Mouse (Mus musculus) CH12.LX (cell line): ENCODE results near the gene Cbx2. TPM values are rescaled to one million over a fixed set of nuclear protein-coding genes. Genes with fewer than 3 reads are reported as not detected.

ENCODE experiments used
- DNase-seq: peaks from one replicate; pipeline ENCODE4 v3.0.0-alpha.2; 2013; ENCODE audit errors: extremely low read depth
- H3K27ac ChIP-seq: 2 replicates; pipeline ENCODE4 v1.5.1; 2012; ENCODE audit warnings: low read depth, mild to moderate bottlenecking, control low read depth, moderate library complexity; ENCODE audit not compliant: insufficient read depth
- H3K27me3 ChIP-seq: replicated peaks from 2 replicates; pipeline ENCODE3; 2012; ENCODE audit warnings: inconsistent platforms
- H3K36me3 ChIP-seq, 2 experiments: replicated peaks in 1 of 2; 2 replicates each; pipeline versions ENCODE3 to v1.6.1; 2012; ENCODE audit warnings: inconsistent platforms in 1 of 2, low read length in 1 of 2, mild to moderate bottlenecking in 1 of 2, mixed read lengths in 1 of 2, moderate library complexity in 1 of 2; ENCODE audit not compliant: control insufficient read depth in 1 of 2, insufficient read depth in 1 of 2
- H3K4me1 ChIP-seq, 2 experiments: 2 replicates each; pipeline ENCODE4 v1.6.1; 2012; ENCODE audit warnings: inconsistent platforms in 1 of 2, moderate library complexity in 1 of 2; ENCODE audit not compliant: insufficient read depth in 2 of 2, control insufficient read depth in 1 of 2
- H3K4me2 ChIP-seq: 2 replicates; pipeline ENCODE4 v1.6.1; 2012; ENCODE audit warnings: low read depth, mild to moderate bottlenecking, control low read depth; ENCODE audit not compliant: poor library complexity, insufficient read depth, severe bottlenecking
- H3K4me3 ChIP-seq, 3 experiments: fragments of 150-350 bp in 1 of 3; sonication (generic) in 1 of 3; replicated peaks in 1 of 3; 2 replicates each; pipeline versions ENCODE3 to v1.5.1; 2011 to 2012; ENCODE audit warnings: low read depth in 2 of 3, low read length in 2 of 3, mild to moderate bottlenecking in 2 of 3, moderate library complexity in 2 of 3, control low read depth in 1 of 3, improper control_type of control experiment in 1 of 3, inconsistent platforms in 1 of 3, mixed read lengths in 1 of 3; ENCODE audit not compliant: poor library complexity in 1 of 3
- H3K79me2 ChIP-seq: replicated peaks from 2 replicates; pipeline ENCODE4 v1.6.1; 2012; ENCODE audit warnings: mild to moderate bottlenecking, moderate library complexity; ENCODE audit not compliant: control insufficient read depth, poor library complexity, insufficient read depth, severe bottlenecking; ENCODE audit errors: extremely low read depth
- H3K9ac ChIP-seq: 2 replicates; pipeline ENCODE4 v1.6.1; 2012; ENCODE audit warnings: low read depth, mild to moderate bottlenecking, control low read depth, moderate library complexity; ENCODE audit not compliant: insufficient read depth
- H3K9me3 ChIP-seq: replicated peaks from 2 replicates; pipeline ENCODE3; 2012; ENCODE audit warnings: low read length, inconsistent platforms, mixed read lengths
- CHD1 ChIP-seq: IDR thresholded peaks from 2 replicates; pipeline ENCODE4 v1.6.1; 2012; ENCODE audit warnings: low read depth, low read length, improper control_type of control experiment, inconsistent platforms
- CHD2 ChIP-seq: IDR thresholded peaks from 2 replicates; pipeline ENCODE4 v1.6.1; 2011; ENCODE audit warnings: low read length, improper control_type of control experiment
- CTCF ChIP-seq, 2 experiments: IDR thresholded peaks in 1 of 2; conservative IDR thresholded peaks in 1 of 2; 2 replicates each; pipeline ENCODE4 v1.5.1; 2011 to 2012; ENCODE audit warnings: low read depth in 2 of 2, low read length in 2 of 2, improper control_type of control experiment in 1 of 2, inconsistent platforms in 1 of 2, mild to moderate bottlenecking in 1 of 2, moderate library complexity in 1 of 2
- EP300 ChIP-seq: IDR thresholded peaks from 2 replicates; pipeline ENCODE4 v1.6.1; 2011; ENCODE audit warnings: low read length, improper control_type of control experiment
- GABPA ChIP-seq: IDR thresholded peaks from 2 replicates; pipeline ENCODE4 v1.6.1; 2012; ENCODE audit warnings: low read depth, low read length, improper control_type of control experiment, inconsistent platforms; ENCODE audit not compliant: insufficient replicate concordance
- JUN ChIP-seq: IDR thresholded peaks from 2 replicates; pipeline ENCODE4 v1.6.1; 2011; ENCODE audit warnings: low read depth, mild to moderate bottlenecking, low read length, improper control_type of control experiment, moderate library complexity; ENCODE audit not compliant: insufficient read depth
- JUND ChIP-seq: conservative IDR thresholded peaks from 2 replicates; pipeline ENCODE4 v1.6.1; 2011; ENCODE audit warnings: low read depth, low read length, improper control_type of control experiment
- MAFK ChIP-seq: IDR thresholded peaks from 2 replicates; pipeline ENCODE4 v1.6.1; 2011; ENCODE audit warnings: low read length, improper control_type of control experiment; ENCODE audit not compliant: insufficient replicate concordance
- MAZ ChIP-seq: IDR thresholded peaks from 2 replicates; pipeline ENCODE4 v1.6.1; 2012; ENCODE audit warnings: low read depth, mild to moderate bottlenecking, inconsistent platforms, low read length, improper control_type of control experiment, moderate library complexity
- NRF1 ChIP-seq: IDR thresholded peaks from 2 replicates; pipeline ENCODE4 v1.6.1; 2014; ENCODE audit warnings: low read depth, mild to moderate bottlenecking, inconsistent platforms, low read length, improper control_type of control experiment, moderate library complexity
- PAX5 ChIP-seq: IDR thresholded peaks from 2 replicates; pipeline ENCODE4 v1.6.1; 2012; ENCODE audit warnings: low read length, inconsistent platforms, mixed read lengths
- RAD21 ChIP-seq: IDR thresholded peaks from 2 replicates; pipeline ENCODE4 v1.6.1; 2011; ENCODE audit warnings: low read depth, mild to moderate bottlenecking, low read length, improper control_type of control experiment, moderate library complexity
- SMC3 ChIP-seq: IDR thresholded peaks from 2 replicates; pipeline ENCODE4 v1.6.1; 2011; ENCODE audit warnings: low read depth, low read length, improper control_type of control experiment
- TBP ChIP-seq: conservative IDR thresholded peaks from 2 replicates; pipeline ENCODE4 v1.6.1; 2011; ENCODE audit warnings: low read depth, low read length, improper control_type of control experiment
- UBTF ChIP-seq: IDR thresholded peaks from 2 replicates; pipeline ENCODE4 v1.6.1; 2012; ENCODE audit warnings: low read depth, mild to moderate bottlenecking, inconsistent platforms, low read length, improper control_type of control experiment, moderate library complexity
- USF2 ChIP-seq: conservative IDR thresholded peaks from 2 replicates; pipeline ENCODE4 v1.6.1; 2011; ENCODE audit warnings: low read depth, low read length, improper control_type of control experiment
- ZKSCAN1 ChIP-seq: IDR thresholded peaks from 2 replicates; pipeline ENCODE4 v1.6.1; 2012; ENCODE audit warnings: low read depth, inconsistent platforms, low read length, improper control_type of control experiment, borderline replicate concordance
- ZMIZ1 ChIP-seq: IDR thresholded peaks from 2 replicates; pipeline ENCODE4 v1.6.1; 2012; ENCODE audit warnings: low read depth, mild to moderate bottlenecking, inconsistent platforms, low read length, improper control_type of control experiment
- ZNF384 ChIP-seq: IDR thresholded peaks from 2 replicates; pipeline ENCODE4 v1.6.1; 2012; ENCODE audit warnings: low read depth, low read length, improper control_type of control experiment, inconsistent platforms
- dilution Hi-C: fragments of 300-500 bp; cut with MboI; formaldehyde crosslinking; loops from 2 replicates; pipeline ENCODE4 v1.14.3; 2020; ENCODE audit warnings: low sequenced_read_pairs; ENCODE audit not compliant: extremely low pct_unique_long_range_greater_than_20kb, extremely low pct_ligation_motif_present
- in situ Hi-C: fragments of 300-500 bp; cut with MboI; formaldehyde crosslinking; loops from 3 replicates; pipeline ENCODE4 v1.14.3; 2019; ENCODE audit warnings: low sequenced_read_pairs, low pct_ligation_motif_present, low pct_unique_long_range_greater_than_20kb, mixed read lengths
- polyA plus RNA-seq: library from polyadenylated mRNA; unstranded; fragments of >175 nt; gene quantifications from 2 replicates; pipeline ENCODE4 v1.2.1, GENCODE M21; 2012; ENCODE audit warnings: low read depth; ENCODE audit not compliant: insufficient read length
- total RNA-seq, 2 experiments: library from RNA; depleted of rRNA; stranded (reverse); fragments of 300-350 nt in 1 of 2; fragments of >200 nt in 1 of 2; gene quantifications; 2 replicates each; pipeline ENCODE4 v1.2.3; 2012 to 2014

The Cbx2 gene
- total and polyA plus RNA-seq, 3 experiments: 2.8 to 15.5 (median 3.9) TPM

DNA sequence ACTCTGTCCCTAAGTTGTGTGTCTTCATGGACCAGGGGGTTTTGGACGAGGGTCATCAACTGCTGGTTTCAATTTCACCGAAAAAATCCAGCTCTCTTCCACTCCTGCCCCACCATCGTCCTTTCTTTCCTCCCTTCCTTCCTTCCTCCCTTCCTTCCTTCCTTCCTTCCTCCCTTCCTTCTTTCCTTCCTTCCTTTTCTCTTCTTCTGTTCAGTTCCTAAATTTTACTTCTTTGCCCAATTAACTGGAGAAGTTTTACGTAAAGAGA is 20.4 kb downstream of the Cbx2 start:
- no peaks in the 10 kb centered on the region; the same call in none of the 2 replicates for H3K79me2 ChIP-seq
- H3K9me3 ChIP-seq: peaks cover 4% of the 10 kb centered on the region
- in situ Hi-C loops: no loop called here
- no peak overlapping the region for H3K4me2 ChIP-seq
- no peak overlapping the region for H3K4me3 ChIP-seq
- peaks cover 67% of the 10 kb centered on the region for H3K27me3 ChIP-seq
- dilution Hi-C loops: no loop called here
- DNase-seq: no peak
- no peak overlapping the region for H3K9ac ChIP-seq
- H3K27ac ChIP-seq: no peak overlapping the region
- H3K4me1 ChIP-seq: peaks cover 12 to 57% of the 10 kb centered on the region in 2 experiments
- H3K36me3 ChIP-seq: peaks cover 9 to 14% of the 10 kb centered on the region in 2 experiments
- TF ChIP-seq UBTF (0 out of 2 replicates have a peak, but pooled peaks have one; percentile 48), NRF1 (no peak)

DNA sequence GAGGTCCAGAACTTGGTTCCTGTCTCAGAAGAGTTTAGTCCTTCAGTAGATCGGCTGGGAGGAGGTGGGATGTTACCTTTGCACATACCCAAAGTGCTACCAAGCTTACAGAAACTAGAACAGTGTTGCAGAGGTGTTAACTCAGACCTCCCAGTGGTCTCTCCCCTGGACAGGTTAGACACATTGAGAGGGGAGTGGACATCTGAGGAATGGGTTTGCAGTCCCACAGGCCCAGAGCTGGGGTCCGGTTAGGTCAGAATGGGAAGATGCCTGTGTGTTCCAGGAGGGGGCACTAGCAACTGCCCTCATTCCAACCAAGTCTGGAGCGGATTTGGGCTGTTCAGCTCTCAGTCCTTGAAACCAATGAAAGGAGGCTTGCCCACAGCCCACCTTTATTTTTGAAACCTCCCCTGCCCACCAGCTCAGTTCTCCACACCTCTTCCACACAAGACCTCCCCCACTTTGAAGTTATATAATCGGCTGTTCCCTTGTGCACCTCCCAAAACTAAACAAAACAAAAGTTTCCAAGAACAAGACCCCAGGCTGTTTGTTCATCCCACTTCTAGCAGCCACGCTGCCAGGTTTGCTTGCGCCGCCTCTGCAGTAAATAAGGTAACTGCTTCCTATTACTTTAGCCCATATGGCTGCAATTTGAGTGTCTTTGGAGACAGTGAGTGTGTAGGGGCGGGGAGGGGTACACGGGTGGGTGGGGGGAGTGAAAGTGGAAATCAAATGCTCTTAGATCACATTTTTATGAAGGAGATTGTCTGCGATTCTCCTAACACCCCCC is 21.2 kb downstream of the Cbx2 start:
- Histone ChIP-seq H3K27me3 (peaks cover 75% of the 10 kb centered on the region), H3K4me3 (no peak overlapping the region), H3K27ac (no peak overlapping the region), H3K79me2 (no peaks in the 10 kb centered on the region; the same call in none of the 2 replicates), H3K36me3 (peaks cover 3 to 7% of the 10 kb centered on the region in 2 experiments), H3K9ac (no peak overlapping the region), H3K4me2 (no peak overlapping the region), H3K4me1 (peaks cover 12 to 59% of the 10 kb centered on the region in 2 experiments), H3K9me3 (peaks cover 4% of the 10 kb centered on the region)
- peak; percentile 65 for TF ChIP-seq RAD21
- no peak for TF ChIP-seq USF2
- TF ChIP-seq ZNF384: no peak
- TF ChIP-seq CTCF (conservative IDR thresholded peaks at IDR 0.05 in 1 of 2, IDR thresholded peaks at IDR 0.05 in 1 of 2; ENCODE audit: low read depth in 2 of 2, low read length in 2 of 2): peak; percentile 47 to 71; a peak in 3 of 4 replicates
- TF ChIP-seq MAFK: no peak
- no peak for TF ChIP-seq MAZ
- no peak for TF ChIP-seq TBP
- no peak for TF ChIP-seq JUN
- no peak for TF ChIP-seq EP300
- no peak for TF ChIP-seq CHD2
- TF ChIP-seq JUND: no peak
- TF ChIP-seq GABPA: no peak
- TF ChIP-seq SMC3: peak; percentile 64
- TF ChIP-seq ZMIZ1: no peak
- no peak for TF ChIP-seq ZKSCAN1
- TF ChIP-seq UBTF: no peak
- TF ChIP-seq CHD1: no peak
- no peak for TF ChIP-seq PAX5
- DNase-seq: no peak
- dilution Hi-C loops (no loop called here), in situ Hi-C loops (no loop called here)
